Mouse (Mus musculus) midbrain, embryonic 10.5 days (tissue): Measurements from ENCODE around the gene Metap1d. TPM values are rescaled to one million over a fixed set of nuclear protein-coding genes. Genes with fewer than 3 reads are reported as not detected.
A peak's percentile ranks its signal among the peaks of the same experiment; 100 is the strongest.

Experiments
- DNase-seq: peaks from one replicate; pipeline ENCODE4 v3.0.0-alpha.2; 2017; ENCODE audit warnings: low spot score
- H3K27ac ChIP-seq: fragments of 300-500 bp; sonication (generic); replicated peaks from 2 replicates; pipeline ENCODE4 v1.5.1; 2016; ENCODE audit warnings: mild to moderate bottlenecking
- H3K27me3 ChIP-seq: fragments of 300-500 bp; sonication (generic); 2 replicates; pipeline ENCODE4 v1.6.1; 2016; ENCODE audit warnings: low read depth, mild to moderate bottlenecking; ENCODE audit not compliant: poor library complexity, severe bottlenecking
- H3K36me3 ChIP-seq: fragments of 300-500 bp; sonication (generic); 2 replicates; pipeline ENCODE4 v1.6.1; 2016; ENCODE audit warnings: mild to moderate bottlenecking, moderate library complexity
- H3K4me1 ChIP-seq: fragments of 300-500 bp; sonication (generic); 2 replicates; pipeline ENCODE4 v1.6.1; 2016
- H3K4me3 ChIP-seq: fragments of 300-500 bp; sonication (generic); 2 replicates; pipeline ENCODE4 v1.5.1; 2016; ENCODE audit warnings: mild to moderate bottlenecking, moderate library complexity
- H3K9me3 ChIP-seq: fragments of 300-500 bp; sonication (generic); replicated peaks from 2 replicates; pipeline ENCODE4 v1.6.1; 2016; ENCODE audit warnings: mild to moderate bottlenecking
- WGBS: fragments of 180-500 bp; shearing (Covaris S2); methylation state at CpG from one replicate; pipeline ENCODE4 v1.1.7; 2016; 5-methylcytosine and 5-hydroxymethylcytosine counted together
- polyA plus RNA-seq: library from polyadenylated mRNA; unstranded; fragments of >200 nt; fragmentation: Nextera tagmentation; extraction: Ambion mirVana; gene quantifications from 2 replicates; pipeline ENCODE4 v1.2.1, GENCODE M21; 2016

The Metap1d gene
- polyA plus RNA-seq, 1 experiment from 2014 or later, result 26.6 TPM

DNA sequence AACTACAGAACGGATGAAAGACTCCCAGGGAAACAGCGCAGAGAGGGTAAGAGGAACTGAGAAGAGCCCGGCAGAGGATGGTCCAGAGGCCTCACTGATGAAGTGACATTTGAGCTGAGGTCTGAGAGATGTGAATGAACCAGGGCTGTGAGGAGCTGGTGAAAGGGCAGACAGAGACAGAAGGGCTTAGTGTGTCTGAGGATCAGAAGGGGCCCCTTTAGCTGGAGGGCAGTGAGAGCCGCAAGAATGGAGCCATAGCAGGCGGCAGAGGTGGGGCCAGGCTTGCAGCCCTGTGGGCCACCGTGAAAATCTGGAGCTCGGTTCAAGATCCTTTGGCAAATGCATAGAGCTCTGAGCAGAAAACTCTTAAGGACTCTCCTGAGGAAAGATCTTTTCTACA lies 26.8 kb downstream of the Metap1d start:
- Histone ChIP-seq H3K4me3 (0 out of 2 replicates have a peak overlapping the region, but pooled peaks have one; percentile 29), H3K27ac (peak overlapping the region; percentile 72), H3K36me3 (no peaks in the 10 kb centered on the region), H3K27me3 (no peaks in the 10 kb centered on the region), H3K9me3 (no peaks in the 10 kb centered on the region), H3K4me1 (peaks cover 27% of the 10 kb centered on the region)
- 1% methylated on average over 7 of the region's 7 CpGs for WGBS
- peak; percentile 70 for DNase-seq

DNA sequence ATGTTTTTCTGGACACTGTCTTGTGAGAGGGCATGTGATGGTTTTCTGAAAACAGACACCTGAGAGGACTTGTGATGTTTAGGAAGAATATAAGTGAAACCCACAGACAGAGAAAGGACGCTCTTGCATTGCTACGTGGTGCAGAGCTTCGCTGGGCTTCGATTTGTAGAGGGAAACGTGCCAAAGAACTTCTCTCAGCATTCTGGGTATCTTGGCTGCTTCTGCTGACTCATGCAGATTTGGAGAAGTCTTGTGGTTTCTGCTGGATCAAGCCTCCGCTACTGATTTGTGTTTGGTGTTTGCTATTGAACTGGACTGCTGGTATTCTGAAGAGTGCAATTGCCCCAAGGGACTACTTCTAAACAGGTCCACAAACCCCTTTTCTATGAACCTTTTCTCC lies 28.7 kb downstream of the Metap1d start:
- no peaks in the 10 kb centered on the region for H3K36me3 ChIP-seq
- DNase-seq, result no peak
- no peaks in the 10 kb centered on the region for H3K27me3 ChIP-seq
- H3K9me3 ChIP-seq, result no peaks in the 10 kb centered on the region
- no peak overlapping the region for H3K4me3 ChIP-seq
- peaks cover 27% of the 10 kb centered on the region for H3K4me1 ChIP-seq
- WGBS, result 92% methylated on average over 6 of the region's 6 CpGs
- no peak overlapping the region for H3K27ac ChIP-seq

DNA sequence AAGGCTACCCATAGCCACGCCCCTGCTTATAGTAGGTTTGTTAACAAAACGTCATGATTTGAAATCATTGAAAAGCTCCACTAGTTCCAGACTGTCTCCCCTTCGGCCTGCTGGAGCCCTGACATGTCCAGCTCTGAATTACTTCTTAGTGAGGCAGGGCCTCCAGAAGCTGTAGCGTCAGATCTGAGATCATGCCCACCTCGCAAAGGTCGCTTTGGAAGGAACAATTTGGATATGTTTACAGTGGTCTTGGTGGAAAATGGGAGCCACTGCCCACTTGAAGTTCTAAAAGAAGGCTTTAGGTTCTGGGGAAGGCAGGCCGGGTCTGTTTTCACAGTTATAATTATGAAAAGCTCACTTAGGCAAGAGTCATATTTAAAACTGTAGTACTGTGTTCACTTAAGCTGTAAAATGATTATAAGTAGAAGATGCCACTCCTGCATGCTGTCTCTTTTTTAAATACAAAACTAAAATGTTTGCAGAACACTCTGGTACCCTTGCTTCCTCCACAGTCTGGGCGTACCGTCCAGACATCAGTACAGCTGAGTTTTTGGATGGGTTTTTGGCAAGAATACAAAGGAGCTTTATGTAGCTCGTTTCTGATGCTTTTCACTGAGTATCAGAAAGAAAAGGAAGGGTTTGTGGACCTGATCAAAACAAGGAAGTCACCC lies 30.1 kb downstream of the Metap1d start:
- H3K27me3 ChIP-seq, result no peaks in the 10 kb centered on the region
- no peak overlapping the region for H3K27ac ChIP-seq
- WGBS, result 76% methylated on average over 10 of the region's 10 CpGs
- no peaks in the 10 kb centered on the region for H3K9me3 ChIP-seq
- H3K4me3 ChIP-seq, result no peak overlapping the region
- no peak for DNase-seq
- no peaks in the 10 kb centered on the region for H3K36me3 ChIP-seq
- peaks cover 27% of the 10 kb centered on the region for H3K4me1 ChIP-seq

DNA sequence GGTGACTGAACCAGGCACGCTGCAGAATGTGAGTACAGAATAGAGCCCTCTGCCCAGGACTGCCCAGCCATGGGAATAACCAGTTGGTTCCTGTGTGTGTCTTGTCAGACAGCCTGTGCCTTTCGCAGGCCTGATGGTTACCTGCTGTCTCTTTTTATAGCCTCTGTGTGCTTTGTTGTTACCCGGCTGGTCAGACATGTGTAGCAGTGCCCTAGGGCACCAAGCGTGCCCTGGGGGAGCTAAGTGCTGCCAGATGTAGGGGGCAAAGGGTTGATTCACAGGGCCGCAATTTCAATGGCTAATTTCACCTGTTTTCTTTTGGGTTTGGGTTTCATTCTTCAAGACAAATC lies 30.6 kb downstream of the Metap1d start:
- Histone ChIP-seq H3K27me3 (no peaks in the 10 kb centered on the region), H3K4me3 (no peak overlapping the region), H3K4me1 (peaks cover 27% of the 10 kb centered on the region), H3K36me3 (no peaks in the 10 kb centered on the region), H3K27ac (no peak overlapping the region), H3K9me3 (no peaks in the 10 kb centered on the region)
- 58% methylated on average over 5 of the region's 5 CpGs for WGBS
- no peak for DNase-seq

DNA sequence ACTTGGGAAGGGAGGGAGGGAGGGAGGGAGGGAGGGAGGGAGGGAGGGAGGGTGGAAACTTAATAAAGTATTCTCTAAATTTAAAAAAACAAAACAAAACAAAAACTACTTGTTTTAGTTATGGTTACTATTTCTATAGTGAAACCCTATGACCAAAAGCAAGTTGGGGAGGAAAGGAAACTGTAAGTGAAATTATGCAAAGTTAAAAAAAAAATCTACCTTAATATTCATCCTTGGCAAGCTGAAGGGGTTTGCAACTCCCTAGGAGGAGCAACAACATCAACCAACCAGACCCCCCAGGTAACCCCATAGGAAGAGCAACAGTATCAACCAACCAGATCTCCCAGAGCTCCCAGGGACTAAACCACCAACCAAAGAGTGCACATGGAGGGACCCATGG lies 38.2 kb downstream of the Metap1d start:
- H3K4me3 ChIP-seq, result no peak overlapping the region
- no peak overlapping the region for H3K27ac ChIP-seq
- H3K36me3 ChIP-seq, result no peaks in the 10 kb centered on the region
- H3K27me3 ChIP-seq, result no peaks in the 10 kb centered on the region
- peaks cover 10% of the 10 kb centered on the region for H3K4me1 ChIP-seq
- H3K9me3 ChIP-seq, result no peaks in the 10 kb centered on the region
- DNase-seq, result no peak

DNA sequence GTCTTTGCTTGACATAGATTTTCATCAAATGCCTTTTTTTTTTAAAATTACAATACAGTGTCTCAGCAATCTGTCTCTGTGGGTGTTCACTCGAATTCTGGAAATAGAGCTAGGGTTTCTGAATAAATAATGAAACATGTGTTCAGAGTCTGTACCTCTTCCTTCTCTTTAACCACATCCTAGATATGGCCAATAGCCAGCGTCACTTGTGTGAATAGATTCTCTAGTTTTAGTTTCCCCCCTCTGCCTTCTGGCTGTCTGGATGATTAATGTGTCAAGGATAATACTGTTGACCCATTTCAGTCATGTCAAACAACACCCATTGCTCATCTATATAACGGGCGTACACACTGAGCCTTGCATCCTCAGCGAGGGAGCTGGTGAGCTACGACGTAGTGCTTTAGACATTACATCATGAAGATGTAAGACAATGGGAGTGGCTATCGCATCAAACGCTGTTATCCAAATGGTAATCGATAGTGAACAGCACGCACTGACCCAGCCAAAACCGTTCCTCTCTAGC lies 40.1 kb downstream of the Metap1d start:
- 87% methylated on average over 12 of the region's 12 CpGs for WGBS
- Histone ChIP-seq H3K27ac (no peak overlapping the region), H3K27me3 (no peaks in the 10 kb centered on the region), H3K9me3 (no peaks in the 10 kb centered on the region), H3K4me3 (no peak overlapping the region), H3K4me1 (peaks cover 10% of the 10 kb centered on the region), H3K36me3 (no peaks in the 10 kb centered on the region)
- DNase-seq, result no peak

DNA sequence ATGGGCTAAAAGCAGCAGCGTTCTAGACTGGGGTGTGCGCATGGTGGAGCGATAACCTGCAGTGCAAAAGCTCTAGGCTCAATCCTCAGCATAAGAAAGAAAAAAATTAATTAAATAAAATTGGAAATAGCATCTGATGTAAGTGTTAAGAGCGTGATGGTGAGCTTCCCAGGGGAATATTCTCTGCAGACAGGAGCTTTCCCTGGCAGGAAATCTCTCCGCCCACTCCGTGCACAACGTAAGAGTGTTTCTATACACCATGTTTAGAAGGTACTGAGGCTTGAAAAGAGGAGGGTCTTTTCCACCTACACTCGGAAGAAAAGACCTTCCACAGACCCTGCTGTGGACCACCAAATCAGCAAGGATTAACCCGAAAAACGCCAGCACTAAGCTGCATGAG lies 41.4 kb downstream of the Metap1d start:
- Histone ChIP-seq H3K9me3 (no peaks in the 10 kb centered on the region), H3K36me3 (no peaks in the 10 kb centered on the region), H3K4me1 (peaks cover 10% of the 10 kb centered on the region), H3K27me3 (no peaks in the 10 kb centered on the region), H3K27ac (no peak overlapping the region), H3K4me3 (no peak overlapping the region)
- DNase-seq, result no peak
- WGBS, result 60% methylated on average over 10 of the region's 10 CpGs

DNA sequence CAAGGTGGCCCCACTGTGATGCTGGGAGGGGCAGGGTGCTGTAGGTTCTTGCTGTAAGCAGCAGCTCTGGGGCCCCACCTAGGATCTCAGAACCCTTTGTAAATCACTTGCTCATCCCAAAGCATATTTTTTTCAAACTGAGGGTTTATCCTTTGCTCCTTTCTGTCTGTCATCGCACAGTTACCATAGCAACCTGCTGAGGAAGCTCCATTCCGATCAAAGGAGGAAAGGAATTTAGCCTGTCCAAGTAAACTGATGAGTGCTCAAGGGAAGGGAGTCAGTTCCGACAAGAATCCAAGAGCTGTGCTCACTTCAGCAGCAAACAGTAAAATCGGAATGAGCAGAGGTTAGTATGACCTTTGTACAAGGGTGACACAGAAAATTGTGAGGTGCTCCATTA lies 41.9 kb downstream of the Metap1d start:
- WGBS, result 25% methylated on average over 4 of the region's 4 CpGs
- DNase-seq, result no peak
- Histone ChIP-seq H3K9me3 (no peaks in the 10 kb centered on the region), H3K4me3 (no peak overlapping the region), H3K36me3 (no peaks in the 10 kb centered on the region), H3K4me1 (peaks cover 10% of the 10 kb centered on the region), H3K27me3 (no peaks in the 10 kb centered on the region), H3K27ac (no peak overlapping the region)

DNA sequence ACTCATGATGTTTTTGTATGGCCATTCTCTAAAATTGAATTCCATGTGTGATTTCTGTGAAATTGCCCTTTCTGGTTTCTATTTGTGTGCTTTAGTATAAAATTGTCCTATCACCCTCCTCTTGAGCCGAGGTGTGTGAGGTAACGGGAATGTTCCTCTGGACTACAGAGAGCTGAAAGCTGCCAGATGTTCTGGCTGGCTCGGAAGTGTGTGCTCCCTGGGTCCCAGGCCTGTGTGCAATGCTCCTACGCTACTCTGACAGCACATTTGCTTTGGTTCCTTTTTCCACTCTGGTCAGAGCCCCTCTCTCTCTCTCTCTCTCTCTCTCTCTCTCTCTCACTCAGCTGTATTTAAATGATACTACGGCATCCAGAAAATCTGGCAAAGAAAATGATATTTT lies 44.1 kb downstream of the Metap1d start:
- peaks cover 10% of the 10 kb centered on the region for H3K4me1 ChIP-seq
- no peak for DNase-seq
- no peaks in the 10 kb centered on the region for H3K9me3 ChIP-seq
- no peak overlapping the region for H3K4me3 ChIP-seq
- WGBS, result 79% methylated on average over 5 of the region's 5 CpGs
- H3K36me3 ChIP-seq, result no peaks in the 10 kb centered on the region
- no peak overlapping the region for H3K27ac ChIP-seq
- H3K27me3 ChIP-seq, result no peaks in the 10 kb centered on the region

DNA sequence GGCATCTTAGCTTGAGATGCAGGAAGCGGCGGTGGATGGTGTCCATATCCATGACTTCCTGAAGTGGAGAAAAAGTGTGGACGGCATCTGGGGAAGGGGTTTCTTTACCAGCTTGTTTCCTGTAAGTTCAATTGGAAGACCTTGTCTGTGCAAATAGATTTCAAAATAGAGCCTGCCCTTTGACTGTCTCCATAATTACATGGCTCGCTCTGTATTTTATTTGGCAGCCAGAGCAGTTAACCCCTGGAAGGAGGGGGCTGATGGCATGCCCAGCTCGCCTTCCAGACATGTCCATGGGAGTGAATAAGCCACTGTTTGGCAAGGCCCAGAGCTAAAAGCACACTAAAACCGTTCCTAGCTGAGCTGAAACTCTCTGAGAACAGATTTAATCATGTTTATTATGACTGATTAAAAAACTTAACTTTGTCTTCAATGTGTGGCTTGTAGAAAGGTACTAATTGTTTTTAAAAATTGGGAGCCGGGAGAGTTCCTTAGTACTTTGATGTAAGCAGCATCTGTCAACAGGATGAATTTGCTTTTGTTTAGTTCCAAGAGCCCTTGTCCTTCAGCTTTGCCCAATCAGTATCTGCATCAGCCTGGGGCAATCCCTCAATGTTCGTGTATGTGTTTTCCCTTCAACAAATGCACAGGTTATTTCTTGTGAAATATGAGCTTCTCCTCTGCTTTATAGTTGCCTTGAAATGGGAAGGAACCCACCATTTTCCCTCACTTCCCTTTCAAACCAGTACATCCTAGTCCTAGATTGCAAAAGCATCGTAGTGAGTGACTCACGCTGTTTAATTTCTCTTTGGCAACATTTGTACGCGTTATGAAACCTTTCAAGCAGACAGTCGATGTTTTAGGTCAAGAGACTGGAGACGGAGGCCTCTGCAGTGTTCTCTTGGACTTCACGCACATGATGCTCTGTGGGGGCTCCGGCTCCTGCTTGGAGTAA lies 46.5 kb downstream of the Metap1d start:
- H3K27ac ChIP-seq, result no peak overlapping the region
- H3K27me3 ChIP-seq, result no peaks in the 10 kb centered on the region
- DNase-seq, result no peak

DNA sequence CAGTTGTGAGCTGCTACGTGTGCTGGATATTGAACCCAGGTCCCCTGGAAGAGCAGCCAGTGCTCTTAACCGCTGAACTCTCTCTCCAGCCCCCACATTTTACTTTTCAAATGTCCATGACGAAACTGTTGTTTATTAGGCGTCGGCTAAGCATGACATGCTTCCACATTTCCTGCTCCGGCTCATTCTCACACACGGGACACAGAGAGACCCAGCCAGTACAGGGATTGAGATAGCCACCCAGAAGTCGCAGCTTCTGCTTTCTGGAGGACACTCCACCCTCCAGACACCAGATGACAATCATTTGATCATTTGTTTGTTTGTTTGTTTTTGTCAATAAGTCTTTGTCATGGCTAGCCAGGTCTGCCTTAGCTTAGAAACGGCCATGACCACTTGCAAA lies 51.8 kb downstream of the Metap1d start:
- WGBS, result 84% methylated on average over 9 of the region's 9 CpGs
- H3K4me3 ChIP-seq, result no peak overlapping the region
- peaks cover 6% of the 10 kb centered on the region for H3K4me1 ChIP-seq
- H3K9me3 ChIP-seq, result no peaks in the 10 kb centered on the region
- DNase-seq, result no peak
- H3K27me3 ChIP-seq, result no peaks in the 10 kb centered on the region
- H3K36me3 ChIP-seq, result no peaks in the 10 kb centered on the region
- H3K27ac ChIP-seq, result no peak overlapping the region

More for the DNA sequence above, 46.5 kb downstream of the Metap1d start:
- no peaks in the 10 kb centered on the region for H3K9me3 ChIP-seq
- no peaks in the 10 kb centered on the region for H3K36me3 ChIP-seq
- H3K4me1 ChIP-seq, result peaks cover 8% of the 10 kb centered on the region
- WGBS, result 83% methylated on average over 16 of the region's 16 CpGs
- no peak overlapping the region for H3K4me3 ChIP-seq

DNA sequence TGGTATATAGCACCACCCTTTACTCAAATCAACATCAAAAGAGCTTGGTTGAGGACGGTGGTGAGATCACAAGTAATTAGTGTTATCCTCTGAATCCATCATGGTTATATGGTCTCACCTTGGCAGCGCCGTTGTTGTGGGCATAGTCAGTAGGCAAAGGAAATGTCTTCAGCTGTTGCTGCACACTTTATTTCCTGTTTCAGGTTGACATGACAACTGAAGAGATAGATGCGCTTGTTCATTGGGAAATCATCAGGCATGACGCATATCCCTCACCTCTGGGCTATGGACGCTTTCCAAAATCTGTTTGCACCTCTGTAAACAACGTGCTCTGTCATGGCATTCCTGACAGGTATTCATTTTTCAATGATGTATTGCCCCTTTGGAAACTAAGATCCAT lies 58.1 kb downstream of the Metap1d start:
- Histone ChIP-seq H3K27me3 (peaks cover 26% of the 10 kb centered on the region), H3K27ac (no peak overlapping the region), H3K9me3 (no peaks in the 10 kb centered on the region), H3K4me1 (peaks cover 20% of the 10 kb centered on the region), H3K4me3 (no peak overlapping the region), H3K36me3 (no peaks in the 10 kb centered on the region)
- DNase-seq, result no peak
- 94% methylated on average over 7 of the region's 7 CpGs for WGBS

DNA sequence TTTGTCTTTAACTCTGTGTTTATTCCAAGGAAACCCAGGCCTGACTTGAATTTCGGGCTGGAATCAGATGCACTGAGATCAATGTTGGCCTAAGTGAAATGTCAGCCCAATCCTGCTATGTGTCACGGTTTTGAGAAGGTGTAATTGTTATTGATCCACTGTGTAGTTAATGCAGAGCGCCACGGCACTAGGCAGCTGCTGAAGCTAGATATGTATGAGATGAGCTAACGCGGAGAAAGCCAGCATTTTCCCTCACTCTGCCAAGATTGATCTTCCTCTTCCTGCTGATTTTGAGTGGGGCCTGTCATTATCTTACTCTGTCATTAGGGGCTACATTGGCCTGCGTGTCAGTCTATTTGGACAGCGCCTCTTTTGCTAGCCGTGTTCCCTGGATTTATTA lies 59.2 kb downstream of the Metap1d start:
- no peak overlapping the region for H3K27ac ChIP-seq
- WGBS, result 88% methylated on average over 9 of the region's 9 CpGs

More for the DNA sequence above, 59.2 kb downstream of the Metap1d start:
- DNase-seq, result no peak
- peaks cover 31% of the 10 kb centered on the region for H3K4me1 ChIP-seq
- H3K9me3 ChIP-seq, result no peaks in the 10 kb centered on the region
- H3K4me3 ChIP-seq, result no peak overlapping the region
- H3K36me3 ChIP-seq, result no peaks in the 10 kb centered on the region
- H3K27me3 ChIP-seq, result peaks cover 28% of the 10 kb centered on the region
